Mouse (Mus musculus) neural tube, embryonic 10.5 days (tissue): ENCODE results near the gene Scgb2b12.
"Not testable (repeated sequence)": the region's sequence is repeated elsewhere in the genome, so short reads cannot be mapped to it uniquely, and the experiment has no call there.

Experiments
- DNase-seq: peaks from one replicate; pipeline ENCODE4 v3.0.0-alpha.2; 2017; ENCODE audit warnings: low spot score; ENCODE audit errors: extremely low spot score

Scgb2b12 gene

GRCm38 (mm10) chr7:32327145-32327544 lies at the start of gene Scgb2b12:
Gene Scgb2b12 (minus strand): TSS chr7:32327245.
- DNase-seq: not testable (repeated sequence)

GRCm38 (mm10) chr7:32333882-32334281 lies 6.8 kb upstream of the Scgb2b12 start, which contains the start of gene Scgb1b12:
Gene Scgb1b12 (plus strand): TSS chr7:32334182.
- not testable (repeated sequence) for DNase-seq
